8 mouse cellular contexts compared by ENCODE assay signal in genomic region chr14:104146841-104147240, GRCm38 (mm10).
DNase-seq lines count a peak whose midpoint lies in the region; ATAC-seq and TF ChIP-seq lines count a peak whose summit lies in the region.

No protein-coding gene starts in this region.

- peak; percentile 25; the same call in 1 of the 2 replicates for TF ChIP-seq CTCF in liver, postnatal 0 days (IDR thresholded peaks at IDR 0.05; ENCODE audit: low read depth)

- H3K27me3 ChIP-seq in forebrain, embryonic 12.5 days: no peaks in the 10 kb centered on the region
- H3K27me3 ChIP-seq in forebrain, embryonic 15.5 days: no peaks in the 10 kb centered on the region
- no peaks in the 10 kb centered on the region for H3K27me3 ChIP-seq in liver, postnatal 0 days (ENCODE audit: insufficient read depth, low read length)
- no peaks in the 10 kb centered on the region for H3K27me3 ChIP-seq in liver, embryonic 11.5 days (replicated peaks; ENCODE audit: control insufficient read depth, insufficient read depth, low read length)
- H3K27me3 ChIP-seq in midbrain, embryonic 12.5 days: no peaks in the 10 kb centered on the region

- H3K4me2 ChIP-seq in forebrain, embryonic 12.5 days: no peak overlapping the region
- H3K4me2 ChIP-seq in forebrain, embryonic 15.5 days (replicated peaks): no peak overlapping the region
- no peak overlapping the region for H3K4me2 ChIP-seq in liver, postnatal 0 days (ENCODE audit: low read depth, low read length)
- no peak overlapping the region for H3K4me2 ChIP-seq in liver, embryonic 11.5 days
- H3K4me2 ChIP-seq in midbrain, embryonic 12.5 days (replicated peaks): no peak overlapping the region

- no peaks in the 10 kb centered on the region for H3K9me3 ChIP-seq in forebrain, embryonic 12.5 days
- no peaks in the 10 kb centered on the region for H3K9me3 ChIP-seq in forebrain, embryonic 15.5 days
- H3K9me3 ChIP-seq in liver, postnatal 0 days (ENCODE audit: low read length): no peaks in the 10 kb centered on the region
- no peaks in the 10 kb centered on the region for H3K9me3 ChIP-seq in liver, embryonic 11.5 days (ENCODE audit: control insufficient read depth, low read length)
- no peaks in the 10 kb centered on the region for H3K9me3 ChIP-seq in midbrain, embryonic 12.5 days

- H3K9ac ChIP-seq in forebrain, embryonic 12.5 days: no peak overlapping the region
- H3K9ac ChIP-seq in forebrain, embryonic 15.5 days (replicated peaks): no peak overlapping the region
- H3K9ac ChIP-seq in liver, postnatal 0 days (replicated peaks): no peak overlapping the region
- no peak overlapping the region for H3K9ac ChIP-seq in liver, embryonic 11.5 days (ENCODE audit: low read depth, low read length)
- no peak overlapping the region for H3K9ac ChIP-seq in midbrain, embryonic 12.5 days (replicated peaks)

- no peak for DNase-seq in liver, postnatal 0 days
- DNase-seq in liver, embryonic 11.5 days (ENCODE audit: low spot score): no peak
- DNase-seq in cerebellum, adult 9-10 months: peak; percentile 7
- DNase-seq in right cerebral cortex, postnatal 25 days: no peak

- no peaks in the 10 kb centered on the region for H3K36me3 ChIP-seq in forebrain, embryonic 12.5 days (replicated peaks)
- no peaks in the 10 kb centered on the region for H3K36me3 ChIP-seq in forebrain, embryonic 15.5 days
- H3K36me3 ChIP-seq in liver, postnatal 0 days (replicated peaks; ENCODE audit: insufficient read depth, low read length): no peaks in the 10 kb centered on the region
- H3K36me3 ChIP-seq in liver, embryonic 11.5 days (ENCODE audit: control insufficient read depth, insufficient read depth, low read length): no peaks in the 10 kb centered on the region
- no peaks in the 10 kb centered on the region for H3K36me3 ChIP-seq in midbrain, embryonic 12.5 days

- H3K4me3 ChIP-seq in forebrain, embryonic 12.5 days (replicated peaks): no peak overlapping the region
- no peak overlapping the region for H3K4me3 ChIP-seq in forebrain, embryonic 15.5 days
- no peak overlapping the region for H3K4me3 ChIP-seq in liver, postnatal 0 days (ENCODE audit: low read depth, low read length)
- H3K4me3 ChIP-seq in liver, embryonic 11.5 days (ENCODE audit: low read depth, low read length): no peak overlapping the region
- no peak overlapping the region for H3K4me3 ChIP-seq in midbrain, embryonic 12.5 days

- TF ChIP-seq EP300 in liver, postnatal 0 days (IDR thresholded peaks at IDR 0.05; ENCODE audit: low read depth): no peak

- 56% methylated on average over 5 of the region's 5 CpGs for WGBS in forebrain, embryonic 12.5 days
- WGBS in forebrain, embryonic 15.5 days: 58% methylated on average over 5 of the region's 5 CpGs
- WGBS in liver, postnatal 0 days (ENCODE audit: insufficient replicate concordance): 52% methylated on average over 5 of the region's 5 CpGs
- WGBS in liver, embryonic 11.5 days: 58% methylated on average over 5 of the region's 5 CpGs
- WGBS in midbrain, embryonic 12.5 days: 51% methylated on average over 5 of the region's 5 CpGs

- H3K4me1 ChIP-seq in forebrain, embryonic 12.5 days: peaks cover 3% of the 10 kb centered on the region; the same call in 1 of the 2 replicates
- H3K4me1 ChIP-seq in forebrain, embryonic 15.5 days: no peaks in the 10 kb centered on the region
- H3K4me1 ChIP-seq in liver, postnatal 0 days (ENCODE audit: insufficient read depth): no peaks in the 10 kb centered on the region
- H3K4me1 ChIP-seq in liver, embryonic 11.5 days (replicated peaks; ENCODE audit: control insufficient read depth, insufficient read depth, low read length): no peaks in the 10 kb centered on the region
- peaks cover 8% of the 10 kb centered on the region; the same call in 1 of the 2 replicates for H3K4me1 ChIP-seq in midbrain, embryonic 12.5 days

- no peak overlapping the region for H3K27ac ChIP-seq in forebrain, embryonic 12.5 days
- H3K27ac ChIP-seq in forebrain, embryonic 15.5 days (replicated peaks): no peak overlapping the region
- no peak overlapping the region for H3K27ac ChIP-seq in liver, postnatal 0 days (ENCODE audit: low read depth)
- no peak overlapping the region for H3K27ac ChIP-seq in liver, embryonic 11.5 days (ENCODE audit: low read depth, low read length)
- H3K27ac ChIP-seq in midbrain, embryonic 12.5 days (replicated peaks): no peak overlapping the region

- ATAC-seq in forebrain, embryonic 12.5 days (ENCODE audit: low FRiP score): peak; percentile 63; the same call in 1 of the 2 replicates
- ATAC-seq in forebrain, embryonic 15.5 days (replicated peaks): no peak
- ATAC-seq in liver, postnatal 0 days: no peak
- no peak for ATAC-seq in liver, embryonic 11.5 days (replicated peaks; ENCODE audit: low FRiP score)
- ATAC-seq in midbrain, embryonic 12.5 days (ENCODE audit: low FRiP score, low read depth): 0 out of 2 replicates have a peak, but pooled peaks have one; percentile 25
- no peak for ATAC-seq in megakaryocyte-erythroid progenitor cell, adult 5-6 weeks (replicated peaks; ENCODE audit: low FRiP score, low TSS enrichment, poor library complexity, severe bottlenecking)

Comparison
In these comparisons a context has a peak if more than half of its experiments do, and no peak if none do; other contexts are left out.
1. ATAC-seq: peak in forebrain, embryonic 12.5 days (single experiment) and midbrain, embryonic 12.5 days (single experiment); none in forebrain, embryonic 15.5 days (single experiment), liver, postnatal 0 days (single experiment), liver, embryonic 11.5 days (single experiment) and megakaryocyte-erythroid progenitor cell, adult 5-6 weeks (single experiment).